Mouse (Mus musculus): ENCODE measurements around the gene Krt15. TPM values are rescaled to one million over a fixed set of nuclear protein-coding genes. Genes with fewer than 3 reads are reported as not detected.

Gene Krt15
- polyA plus RNA-seq (2015; fragmentation: Nextera tagmentation; extraction: Ambion mirVana): 4.7 and 5.9 TPM in 2 replicates

DNA sequence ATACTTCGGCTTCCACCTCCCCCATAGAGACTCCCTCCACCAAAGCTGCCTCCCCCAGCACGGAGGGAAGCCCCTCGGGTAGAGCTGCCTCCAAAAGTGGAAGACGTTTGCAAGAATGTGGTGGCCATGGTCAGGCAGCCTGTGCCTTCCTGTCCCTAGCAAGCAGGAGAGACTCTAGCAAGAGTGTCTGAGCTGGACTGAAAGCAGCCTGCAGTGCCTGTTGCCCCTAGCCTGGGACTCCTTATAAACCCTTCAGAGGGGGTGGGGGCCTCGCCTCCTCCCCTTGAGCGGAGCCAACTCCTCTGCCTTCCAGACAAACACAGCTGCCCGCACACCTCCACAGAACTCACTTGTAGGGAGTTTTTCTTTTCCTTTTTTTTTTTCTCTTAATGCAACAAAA is at the start of gene Krt15:
TSS of gene Krt15 (minus strand) at position 198 of the 400 bp plus-strand sequence.
- WGBS: 60% methylated on average over 7 of the region's 7 CpGs
- Histone ChIP-seq H3K4me3 (replicated peaks) (no peak within 1 kb of the TSS), H3K27me3 (replicated peaks) (no peaks in the 10 kb centered on the region; the same call in 1 of the 2 replicates), H3K4me2 (replicated peaks) (no peak within 1 kb of the TSS), H3K9me3 (no peaks in the 10 kb centered on the region), H3K4me1 (replicated peaks) (peaks cover 26% of the 10 kb centered on the region), H3K36me3 (no peaks in the 10 kb centered on the region), H3K27ac (no peak within 1 kb of the TSS), H3K9ac (no peak within 1 kb of the TSS)
- no peak for ATAC-seq

DNA sequence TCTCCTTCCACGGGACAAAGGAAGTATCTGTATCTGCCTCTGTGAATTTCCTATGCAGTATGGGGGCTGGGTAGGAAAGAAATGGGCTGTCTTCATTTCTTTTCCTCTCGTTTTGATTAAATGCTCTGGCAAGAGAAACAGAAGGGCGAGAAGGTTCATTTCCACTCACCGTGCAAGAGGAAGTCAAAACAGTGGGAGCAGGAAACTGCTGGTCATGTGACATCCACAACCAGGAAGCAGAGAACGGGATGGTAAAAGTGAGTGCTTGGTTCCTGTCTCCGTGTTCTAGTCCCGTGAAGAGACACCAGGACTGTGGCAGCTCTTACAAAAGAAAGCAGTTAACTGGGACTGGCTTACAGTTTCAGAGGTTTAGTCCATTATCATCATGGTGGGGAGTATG is 46.0 kb upstream of the Krt15 start:
- no peak for ATAC-seq
- H3K36me3 ChIP-seq: no peaks in the 10 kb centered on the region
- H3K27me3 ChIP-seq (replicated peaks): no peaks in the 10 kb centered on the region
- H3K9me3 ChIP-seq: no peaks in the 10 kb centered on the region
- no peak overlapping the region for H3K27ac ChIP-seq
- no peaks in the 10 kb centered on the region for H3K4me1 ChIP-seq (replicated peaks)
- no peak overlapping the region for H3K4me3 ChIP-seq (replicated peaks)
- WGBS: 67% methylated on average over 7 of the region's 7 CpGs
- H3K9ac ChIP-seq: no peak overlapping the region
- no peak overlapping the region for H3K4me2 ChIP-seq (replicated peaks)

DNA sequence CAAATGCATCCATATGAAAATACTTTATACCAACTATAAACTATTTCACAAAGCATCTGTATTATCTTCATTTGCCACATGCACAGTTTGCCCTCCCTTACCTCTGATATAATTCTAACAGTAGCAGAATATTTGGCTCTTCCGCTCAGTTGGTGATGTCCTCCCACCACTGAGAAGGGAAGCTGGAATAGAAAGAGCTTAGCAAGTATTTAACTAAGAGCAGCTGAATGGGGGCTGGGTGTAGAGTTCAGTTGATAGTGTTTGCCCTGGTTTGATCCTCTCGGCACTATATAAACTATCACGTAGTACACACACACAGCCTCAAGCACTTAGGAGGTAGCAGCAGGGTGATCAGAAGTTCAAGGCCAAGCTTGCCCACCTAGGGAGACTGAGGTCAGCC is 43.5 kb upstream of the Krt15 start:
- no peaks in the 10 kb centered on the region for H3K27me3 ChIP-seq (replicated peaks)
- 45% methylated on average over 3 of the region's 3 CpGs for WGBS
- no peak overlapping the region for H3K4me3 ChIP-seq (replicated peaks)
- no peaks in the 10 kb centered on the region for H3K4me1 ChIP-seq (replicated peaks)
- no peaks in the 10 kb centered on the region for H3K9me3 ChIP-seq
- H3K9ac ChIP-seq: no peak overlapping the region
- no peak for ATAC-seq
- no peak overlapping the region for H3K27ac ChIP-seq
- H3K36me3 ChIP-seq: no peaks in the 10 kb centered on the region
- H3K4me2 ChIP-seq (replicated peaks): no peak overlapping the region

DNA sequence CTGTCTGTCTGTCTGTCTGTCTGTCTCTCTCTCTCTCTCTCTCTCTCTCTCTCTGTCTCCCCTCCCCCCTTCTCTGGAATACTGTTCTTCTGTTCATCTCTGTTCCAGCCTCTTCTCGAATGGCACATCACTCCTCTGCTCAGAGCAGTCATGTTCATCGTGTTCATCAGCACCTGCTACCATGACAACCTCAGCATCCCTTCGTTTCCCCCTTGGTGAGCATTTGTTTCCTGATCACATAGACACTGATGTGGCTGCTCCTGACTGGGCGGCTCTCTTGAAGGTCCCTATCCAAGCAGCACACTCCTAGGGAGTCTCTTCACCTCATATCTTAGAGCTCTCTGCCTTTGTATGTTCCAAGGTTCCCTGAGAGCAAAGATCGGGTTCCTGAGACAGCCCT is 42.6 kb upstream of the Krt15 start:
- no peaks in the 10 kb centered on the region for H3K9me3 ChIP-seq
- no peak overlapping the region for H3K4me2 ChIP-seq (replicated peaks)
- 75% methylated on average over 5 of the region's 5 CpGs for WGBS
- no peak for ATAC-seq
- H3K27me3 ChIP-seq (replicated peaks): no peaks in the 10 kb centered on the region
- H3K4me3 ChIP-seq (replicated peaks): no peak overlapping the region
- H3K27ac ChIP-seq: no peak overlapping the region
- H3K4me1 ChIP-seq (replicated peaks): no peaks in the 10 kb centered on the region
- H3K9ac ChIP-seq: no peak overlapping the region
- H3K36me3 ChIP-seq: no peaks in the 10 kb centered on the region

DNA sequence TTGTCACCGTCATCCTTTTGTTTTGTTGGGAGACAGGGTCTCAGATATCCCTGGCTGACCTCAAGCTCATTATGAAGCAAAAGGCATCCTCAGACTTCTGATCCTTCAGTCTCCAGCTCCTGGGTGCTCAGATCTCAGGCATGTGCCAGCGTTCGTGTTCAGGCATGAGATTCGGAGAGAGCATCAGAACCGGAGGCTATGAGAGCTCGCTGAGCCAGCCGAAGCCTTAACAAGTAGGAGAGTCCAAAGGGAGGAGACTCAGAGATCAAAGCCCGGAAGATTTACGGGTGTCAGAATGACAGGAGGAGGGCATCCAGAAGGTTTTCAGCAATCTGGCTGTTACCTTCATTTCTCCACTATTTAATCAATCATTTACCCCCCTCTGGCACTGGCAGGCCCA is 41.1 kb upstream of the Krt15 start:
- no peak overlapping the region for H3K4me3 ChIP-seq (replicated peaks)
- H3K27me3 ChIP-seq (replicated peaks): no peaks in the 10 kb centered on the region
- no peak overlapping the region for H3K27ac ChIP-seq
- H3K4me2 ChIP-seq (replicated peaks): no peak overlapping the region
- H3K4me1 ChIP-seq (replicated peaks): no peaks in the 10 kb centered on the region
- no peaks in the 10 kb centered on the region for H3K36me3 ChIP-seq
- H3K9me3 ChIP-seq: no peaks in the 10 kb centered on the region
- no peak for ATAC-seq
- no peak overlapping the region for H3K9ac ChIP-seq
- 46% methylated on average over 9 of the region's 9 CpGs for WGBS

DNA sequence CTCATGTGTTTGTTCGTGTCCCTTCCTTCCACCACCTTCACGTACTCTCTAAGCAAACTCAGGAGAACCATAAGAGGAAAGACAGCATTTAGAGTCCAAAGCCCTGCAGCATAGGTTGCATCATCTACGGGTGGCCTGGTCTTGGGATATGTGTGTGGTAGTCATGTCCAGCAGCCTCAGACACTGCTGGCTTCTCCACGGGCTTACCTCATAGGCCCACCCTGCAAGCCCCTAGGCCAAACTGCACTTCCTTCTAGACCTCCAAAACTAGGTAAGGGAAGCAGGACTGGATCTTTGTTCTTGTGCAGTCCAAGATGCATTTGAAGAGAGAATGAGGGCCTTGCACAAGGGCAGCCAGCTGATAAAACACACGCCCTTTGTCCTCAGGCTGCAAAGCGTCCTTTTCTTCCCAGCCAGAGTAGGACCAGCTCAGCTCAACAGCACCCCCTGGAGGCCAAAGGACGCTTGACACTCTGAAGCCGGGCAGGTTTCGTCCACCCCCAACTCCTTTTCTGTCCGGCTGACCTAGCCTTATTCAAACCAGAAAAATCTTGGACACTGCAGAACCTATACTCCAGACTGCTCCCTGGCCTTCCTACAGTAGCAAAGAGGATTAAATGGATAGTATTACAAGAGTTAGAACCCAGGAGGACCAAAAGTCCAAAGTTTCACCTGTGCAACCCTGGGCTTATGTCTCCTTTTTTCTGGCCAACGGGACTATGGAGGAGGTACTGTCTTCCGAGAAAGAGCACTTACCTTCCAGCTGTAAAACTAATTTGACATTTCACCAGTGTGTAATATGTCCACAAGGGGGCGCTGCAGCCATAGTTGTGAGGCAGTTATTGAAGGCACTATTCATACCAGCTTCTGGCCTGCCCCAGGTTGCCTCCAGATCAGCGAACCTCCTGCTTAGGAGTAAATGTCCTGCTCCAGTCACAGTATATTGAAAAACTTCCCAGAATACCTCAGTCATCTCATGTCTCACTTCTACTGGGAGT is 33.3 kb upstream of the Krt15 start:
- peak overlapping the region; percentile 78 for H3K27ac ChIP-seq
- H3K4me1 ChIP-seq (replicated peaks): peaks cover 14% of the 10 kb centered on the region
- H3K36me3 ChIP-seq: no peaks in the 10 kb centered on the region
- H3K9ac ChIP-seq: no peak overlapping the region
- H3K4me2 ChIP-seq (replicated peaks): peak overlapping the region; percentile 45
- no peaks in the 10 kb centered on the region for H3K9me3 ChIP-seq
- 22% methylated on average over 14 of the region's 14 CpGs for WGBS
- H3K27me3 ChIP-seq (replicated peaks): no peaks in the 10 kb centered on the region
- peak; percentile 54 for ATAC-seq
- H3K4me3 ChIP-seq (replicated peaks): no peak overlapping the region

DNA sequence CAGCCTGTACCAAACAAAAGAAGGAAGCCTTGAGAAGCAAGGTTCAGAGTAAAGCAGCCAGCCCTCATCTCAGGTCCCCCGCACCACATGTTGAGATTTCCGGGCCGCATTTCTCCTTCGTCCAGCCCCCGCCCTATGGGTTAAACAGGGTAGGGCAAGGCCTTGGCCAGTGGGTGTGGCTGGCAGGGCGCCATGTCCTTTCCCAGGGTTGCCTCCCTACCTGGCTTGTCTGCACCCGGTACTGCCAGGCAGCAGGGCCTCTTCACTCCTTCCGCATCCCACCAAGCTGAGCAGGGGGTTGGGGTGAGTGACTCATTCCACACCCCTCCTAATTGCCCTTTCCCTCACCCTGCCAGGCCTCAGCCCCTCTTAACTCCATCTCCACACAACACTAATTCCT is 32.3 kb upstream of the Krt15 start:
- Histone ChIP-seq H3K27ac (peak overlapping the region; percentile 78), H3K9ac (no peak overlapping the region), H3K4me3 (replicated peaks) (no peak overlapping the region), H3K9me3 (no peaks in the 10 kb centered on the region), H3K4me2 (replicated peaks) (peak overlapping the region; percentile 45), H3K36me3 (no peaks in the 10 kb centered on the region), H3K4me1 (replicated peaks) (peaks cover 14% of the 10 kb centered on the region), H3K27me3 (replicated peaks) (no peaks in the 10 kb centered on the region)
- ATAC-seq: peak; percentile 78
- 40% methylated on average over 8 of the region's 8 CpGs for WGBS

DNA sequence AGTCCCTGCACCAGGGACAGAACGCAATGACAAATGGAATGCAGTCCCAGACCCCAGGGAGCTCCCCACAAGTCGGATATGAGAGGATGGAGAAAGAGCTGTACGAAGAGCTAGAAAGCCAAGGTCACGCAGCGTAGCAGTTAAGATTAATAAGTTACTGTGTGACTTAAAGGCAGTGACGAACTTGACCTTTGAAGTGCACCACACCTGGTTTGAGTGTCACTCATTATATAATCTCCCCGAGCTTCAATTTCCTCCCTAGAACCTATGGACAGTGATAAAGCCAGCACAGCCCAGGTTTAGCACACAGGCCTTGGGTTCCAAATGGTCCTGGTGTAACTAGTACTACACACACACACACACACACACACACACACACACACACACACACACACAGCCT is 28.7 kb upstream of the Krt15 start:
- H3K9ac ChIP-seq: no peak overlapping the region
- H3K4me3 ChIP-seq (replicated peaks): no peak overlapping the region
- H3K9me3 ChIP-seq: no peaks in the 10 kb centered on the region
- H3K4me1 ChIP-seq (replicated peaks): peaks cover 16% of the 10 kb centered on the region
- ATAC-seq: peak; percentile 58
- H3K36me3 ChIP-seq: no peaks in the 10 kb centered on the region
- H3K27me3 ChIP-seq (replicated peaks): no peaks in the 10 kb centered on the region
- H3K4me2 ChIP-seq (replicated peaks): peak overlapping the region; percentile 37; the same call in 1 of the 2 replicates
- WGBS: 27% methylated on average over 7 of the region's 7 CpGs
- peak overlapping the region; percentile 77 for H3K27ac ChIP-seq

DNA sequence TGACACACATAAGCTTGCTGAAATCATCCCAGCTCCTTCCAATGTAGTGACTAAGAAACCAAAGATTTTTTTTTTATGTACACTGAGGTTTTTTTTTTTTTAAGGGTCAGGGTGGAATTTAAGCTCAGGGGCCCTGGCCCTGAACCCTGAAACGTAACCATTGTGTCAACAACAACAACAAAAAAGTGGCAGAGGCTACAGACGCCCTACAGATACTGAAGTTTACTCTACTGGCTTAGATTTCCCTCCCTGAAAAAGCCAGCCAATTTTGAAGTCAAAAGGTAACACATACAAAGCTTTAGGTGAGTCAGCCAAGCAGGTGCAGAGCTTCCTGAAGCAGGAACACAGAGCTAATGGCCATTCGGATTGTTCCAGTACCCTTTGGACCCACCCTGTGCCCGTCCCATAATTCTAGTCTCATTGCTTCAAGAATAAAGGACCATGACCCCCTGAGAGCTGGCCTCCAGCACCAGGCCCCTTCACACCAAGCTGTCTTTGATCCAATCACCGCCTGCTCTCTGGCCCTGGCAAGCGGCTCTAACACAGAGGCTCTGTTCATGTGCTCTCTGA is 22.3 kb upstream of the Krt15 start:
- Histone ChIP-seq H3K4me2 (replicated peaks) (no peak overlapping the region; the same call in 1 of the 2 replicates), H3K4me3 (replicated peaks) (no peak overlapping the region), H3K27ac (peak overlapping the region; percentile 63), H3K4me1 (replicated peaks) (peaks cover 22% of the 10 kb centered on the region), H3K36me3 (no peaks in the 10 kb centered on the region), H3K9ac (no peak overlapping the region), H3K27me3 (replicated peaks) (no peaks in the 10 kb centered on the region), H3K9me3 (no peaks in the 10 kb centered on the region)
- 42% methylated on average over 6 of the region's 6 CpGs for WGBS
- peak; percentile 63 for ATAC-seq

DNA sequence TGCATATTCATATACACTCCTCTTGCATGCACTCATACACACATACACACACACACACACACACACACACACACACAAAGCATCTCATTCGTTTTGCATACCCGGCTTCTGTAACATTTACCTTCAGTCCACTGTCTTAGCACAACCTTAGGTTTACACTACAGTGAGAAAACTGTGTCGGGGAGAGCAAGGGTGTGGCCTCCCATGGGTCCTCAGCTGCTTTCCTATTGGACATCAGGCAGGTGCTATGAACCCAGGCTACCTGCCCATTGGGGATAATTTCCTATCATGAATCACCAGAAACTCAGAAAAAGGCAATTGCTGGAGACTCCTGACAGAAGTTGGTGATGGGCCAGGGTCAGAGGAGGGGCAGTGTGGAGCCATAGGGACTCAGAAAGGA is 21.6 kb upstream of the Krt15 start:
- H3K9me3 ChIP-seq: no peaks in the 10 kb centered on the region
- H3K36me3 ChIP-seq: no peaks in the 10 kb centered on the region
- H3K4me2 ChIP-seq (replicated peaks): no peak overlapping the region; the same call in 1 of the 2 replicates
- ATAC-seq: no peak
- peak overlapping the region; percentile 63 for H3K27ac ChIP-seq
- 63% methylated on average over 3 of the region's 3 CpGs for WGBS
- peaks cover 26% of the 10 kb centered on the region for H3K4me1 ChIP-seq (replicated peaks)
- no peak overlapping the region for H3K9ac ChIP-seq
- H3K27me3 ChIP-seq (replicated peaks): no peaks in the 10 kb centered on the region
- no peak overlapping the region for H3K4me3 ChIP-seq (replicated peaks)

DNA sequence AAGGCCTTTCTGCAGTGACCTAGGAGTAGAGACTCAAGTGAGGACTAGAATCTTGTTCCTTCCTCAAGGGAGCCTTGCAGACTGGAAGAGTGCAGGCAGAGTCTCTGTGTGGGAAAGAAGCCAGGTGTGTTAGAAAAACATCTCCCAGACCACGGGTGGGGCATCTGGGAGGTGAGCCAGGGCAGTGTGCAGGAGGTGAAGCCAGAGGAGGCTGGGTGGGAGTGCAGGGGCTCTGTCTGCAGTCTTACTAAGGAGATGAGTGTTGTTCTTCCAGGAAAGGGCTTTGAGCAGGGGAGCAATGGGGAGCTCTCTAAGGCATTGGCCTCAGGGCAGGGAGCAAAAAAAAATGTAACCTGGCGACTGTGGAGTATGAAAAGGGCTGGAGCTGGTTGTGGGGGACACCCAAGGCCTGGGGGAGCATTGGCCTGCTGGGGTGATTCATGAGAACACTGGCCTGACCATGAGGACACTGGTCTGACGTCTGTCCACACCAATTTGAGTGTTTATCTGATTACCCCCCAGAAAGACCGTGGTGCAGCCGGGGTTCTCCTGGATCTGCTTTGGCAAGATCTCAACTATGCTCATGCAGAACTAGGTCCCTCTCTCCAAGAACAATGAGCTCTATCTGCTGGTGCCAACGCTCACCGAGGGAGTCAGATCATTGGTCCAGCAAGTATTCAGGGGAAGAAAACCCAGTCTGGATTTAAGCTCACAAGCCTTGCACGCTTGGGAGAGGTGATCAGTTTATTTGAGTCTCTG is 19.9 kb upstream of the Krt15 start:
- Histone ChIP-seq H3K4me1 (replicated peaks) (peaks cover 28% of the 10 kb centered on the region), H3K4me2 (replicated peaks) (peak overlapping the region; percentile 18), H3K36me3 (no peaks in the 10 kb centered on the region), H3K9me3 (no peaks in the 10 kb centered on the region), H3K27ac (peak overlapping the region; percentile 63), H3K9ac (peak overlapping the region; percentile 9; the same call in 1 of the 2 replicates), H3K4me3 (replicated peaks) (no peak overlapping the region), H3K27me3 (replicated peaks) (no peaks in the 10 kb centered on the region)
- ATAC-seq: peak; percentile 16
- WGBS: 54% methylated on average over 8 of the region's 8 CpGs

Data from intestine, embryonic 15.5 days (tissue).